Mouse (Mus musculus) olfactory bulb, adult 2 months (tissue): ENCODE measurements around the gene Ctsw.

Experiments used
- CTCF ChIP-seq: fragments of 200-500 bp; IDR thresholded peaks from 2 replicates; pipeline ENCODE4 v1.5.1; 2012; ENCODE audit warnings: low read depth, mild to moderate bottlenecking, low read length, moderate library complexity; ENCODE audit not compliant: insufficient read depth
- POLR2A ChIP-seq: fragments of 200-500 bp; IDR thresholded peaks from 2 replicates; pipeline ENCODE4 v1.6.1; 2012; ENCODE audit warnings: mild to moderate bottlenecking, low read depth, low read length, moderate library complexity; ENCODE audit not compliant: insufficient read depth

DNA sequence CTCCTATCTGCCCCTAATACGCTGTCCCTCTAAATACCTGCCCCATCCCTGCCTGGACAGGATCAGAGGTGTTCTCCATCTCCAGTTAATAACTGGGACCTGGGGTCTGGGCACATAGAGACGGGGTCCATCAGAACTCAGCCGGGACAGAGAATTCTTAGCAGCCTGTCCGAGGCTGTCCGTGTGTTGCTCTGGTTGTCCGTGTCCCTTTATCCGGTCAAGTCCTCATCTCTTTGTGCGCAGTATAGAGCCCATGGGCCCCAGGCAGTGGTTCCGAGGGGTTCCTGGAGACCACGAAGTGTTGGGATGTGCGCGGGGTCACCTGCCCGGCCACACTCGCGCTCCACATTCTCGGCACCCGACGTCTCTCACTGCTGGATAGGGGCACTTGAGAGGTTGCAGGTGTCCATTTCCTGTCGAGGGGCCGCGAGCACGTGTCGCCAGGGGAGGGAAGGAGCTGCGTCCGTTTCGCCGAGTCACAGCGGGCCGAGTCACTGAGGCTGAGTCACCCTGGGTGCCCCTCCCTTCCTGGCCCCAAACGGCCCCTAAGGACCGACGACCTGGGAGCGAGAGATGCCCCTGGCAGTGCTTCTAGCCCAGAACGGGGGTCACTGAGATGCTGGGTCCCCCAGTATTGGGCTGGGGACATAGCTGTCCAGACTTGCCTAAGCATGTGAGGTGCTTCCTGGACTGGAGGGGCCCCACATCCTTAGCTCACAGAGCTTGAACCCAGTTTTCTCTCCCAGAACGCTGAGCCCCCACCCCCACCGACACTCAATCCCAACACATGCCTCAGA, 19.8 kb downstream of the Ctsw start:
- no peak for TF ChIP-seq CTCF
- no peak for TF ChIP-seq POLR2A
